Mouse (Mus musculus) CD4-positive helper T cell, adult 2 months (primary cell): ENCODE results near the gene Ppdpf.
A peak's percentile ranks its signal among the peaks of the same experiment; 100 is the strongest.

Source experiments
- DNase-seq: peaks from one replicate; pipeline ENCODE4 v3.0.0-alpha.2; 2012; ENCODE audit warnings: low read depth, missing footprints, low spot score

The Ppdpf gene

GRCm38 (mm10) chr2:181187121-181188000, at the start of gene Ppdpf:
Ppdpf (plus strand) TSS chr2:181187247.
- DNase-seq = peak; percentile 98

GRCm38 (mm10) chr2:181139641-181140193, 47.3 kb upstream of the Ppdpf start:
- no peak for DNase-seq

DNA sequence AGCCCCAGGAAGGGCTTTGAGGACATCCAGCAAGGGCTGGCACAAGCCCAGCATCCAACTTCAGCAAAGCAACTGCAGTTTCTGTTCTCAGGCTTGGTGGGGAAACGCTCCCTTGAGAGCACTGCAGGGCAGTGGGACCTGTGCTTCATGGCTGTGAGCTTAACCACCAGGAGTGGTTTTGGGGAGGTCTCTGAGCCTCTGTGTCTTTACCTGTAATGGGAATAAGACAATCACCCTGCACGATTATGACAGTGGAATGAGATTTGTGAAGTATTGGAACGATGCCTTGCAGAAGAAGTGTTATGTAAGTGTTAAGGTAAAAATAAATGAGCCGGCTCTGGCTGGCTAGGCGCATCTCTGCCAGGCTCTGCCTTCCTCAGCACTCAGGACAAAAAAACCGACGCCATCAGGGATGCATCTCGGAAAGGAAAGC, 44.3 kb upstream of the Ppdpf start:
- no peak for DNase-seq

GRCm38 (mm10) chr2:181143509-181144276, 43.4 kb upstream of the Ppdpf start:
- DNase-seq = no peak

DNA sequence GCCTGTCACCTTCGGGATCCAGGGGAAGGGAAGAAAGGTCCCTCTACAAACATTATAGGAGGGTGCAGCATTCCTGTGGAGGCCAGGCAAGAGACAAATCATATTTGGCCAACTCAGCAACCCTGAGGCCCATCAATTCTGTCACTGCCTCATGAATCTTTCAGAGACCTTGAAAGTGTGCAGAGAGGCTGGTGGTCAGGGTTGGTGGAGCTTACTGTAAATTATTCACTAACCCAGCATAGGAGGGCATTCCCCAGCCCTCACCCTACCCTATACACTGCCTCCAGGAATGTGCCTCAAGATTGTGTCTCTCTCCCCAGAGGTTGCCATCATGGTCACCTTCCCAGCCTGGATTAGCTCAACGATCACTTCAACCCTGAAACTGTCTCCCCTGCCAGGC, 42.4 kb upstream of the Ppdpf start:
- DNase-seq = no peak

GRCm38 (mm10) chr2:181146976-181147545, 40.0 kb upstream of the Ppdpf start:
- DNase-seq = no peak

GRCm38 (mm10) chr2:181147546-181148317, 39.3 kb upstream of the Ppdpf start:
- DNase-seq = peak; percentile 35

DNA sequence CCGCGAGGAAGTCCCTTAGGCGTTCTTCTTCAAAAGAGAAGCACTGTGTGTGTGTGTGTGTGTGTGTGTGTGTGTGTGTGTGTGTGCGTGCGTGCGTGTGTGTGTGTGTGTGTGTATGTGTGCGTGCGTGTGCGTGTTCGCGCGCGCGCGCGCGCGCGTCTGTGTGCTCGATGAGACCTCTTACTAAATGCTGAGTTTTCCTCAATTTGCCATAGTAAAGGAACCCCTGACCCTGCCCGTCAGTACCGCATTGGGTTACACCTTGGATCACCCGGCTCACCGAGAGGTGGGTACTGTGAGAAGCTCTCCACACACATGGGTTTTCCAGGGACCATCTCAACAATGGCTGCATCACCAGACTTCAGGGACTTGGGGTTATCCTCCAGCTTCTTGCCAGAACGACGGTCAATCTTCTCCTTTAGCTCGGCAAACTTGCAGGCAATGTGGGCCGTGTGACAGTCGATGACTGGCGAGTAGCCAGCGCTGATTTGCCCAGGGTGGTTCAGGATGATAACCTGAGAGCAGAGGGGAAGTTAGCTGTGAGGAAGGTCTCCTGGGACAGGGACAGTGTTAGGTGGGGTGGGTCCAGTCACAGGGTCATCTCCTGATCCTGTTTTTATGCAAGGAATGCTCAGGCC, 38.6 kb upstream of the Ppdpf start:
- no peak for DNase-seq

GRCm38 (mm10) chr2:181150281-181150680, 36.8 kb upstream of the Ppdpf start:
- DNase-seq = no peak

DNA sequence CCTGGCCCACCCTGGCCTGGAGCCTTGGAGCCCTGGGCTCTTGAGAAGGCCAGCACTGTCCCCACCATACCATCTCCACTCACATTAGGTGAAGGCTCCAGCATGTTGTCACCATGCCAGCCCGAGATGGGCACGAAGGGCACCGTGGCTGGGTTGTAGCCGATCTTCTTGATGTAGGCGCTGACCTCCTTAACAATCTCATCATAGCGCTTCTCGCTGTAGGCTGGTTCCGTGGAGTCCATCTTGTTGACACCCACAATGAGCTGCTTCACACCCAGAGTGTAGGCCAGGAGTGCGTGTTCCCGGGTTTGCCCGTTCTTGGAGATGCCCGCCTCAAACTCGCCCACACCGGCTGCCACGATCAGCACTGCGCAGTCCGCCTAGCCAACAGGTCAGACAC, 34.3 kb upstream of the Ppdpf start:
- no peak for DNase-seq

DNA sequence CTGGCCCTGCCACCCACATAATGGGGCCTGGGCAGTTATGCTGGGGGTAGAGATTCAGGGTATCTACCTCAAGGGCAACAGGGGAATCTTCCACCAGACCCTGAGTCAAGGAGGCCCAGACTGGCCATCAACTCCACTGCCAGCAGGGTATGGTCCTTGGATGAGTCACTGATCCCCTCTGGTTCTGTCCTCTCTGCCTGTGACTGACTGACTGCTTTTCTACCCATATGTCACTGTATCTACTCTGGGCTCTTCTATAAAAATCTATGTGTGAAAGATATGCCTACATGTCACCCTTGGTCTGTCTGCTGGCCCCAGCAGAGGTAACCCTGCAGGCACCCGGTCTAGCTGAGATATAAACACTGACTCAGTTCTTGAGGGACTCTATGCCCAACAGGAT, 33.9 kb upstream of the Ppdpf start:
- no peak for DNase-seq

DNA sequence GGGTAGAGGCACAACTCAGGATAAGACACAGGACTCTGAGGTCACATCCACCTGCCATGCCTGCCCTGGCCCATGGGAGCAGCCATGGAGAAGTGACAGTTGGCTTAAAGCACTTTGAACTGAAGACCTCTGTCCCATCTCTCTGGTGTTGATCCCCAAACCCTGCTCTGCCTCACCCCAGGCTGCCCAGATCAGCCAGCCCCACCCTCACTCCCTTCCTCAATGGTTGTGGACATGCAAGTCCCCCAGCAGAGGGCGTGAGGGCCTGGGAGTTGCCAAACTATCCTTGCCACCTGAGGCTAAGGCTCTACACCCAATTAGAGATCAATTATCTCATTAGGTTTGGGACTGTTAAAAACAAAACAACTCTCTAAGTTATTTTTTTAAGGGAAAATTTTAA, 33.2 kb upstream of the Ppdpf start:
- no peak for DNase-seq

DNA sequence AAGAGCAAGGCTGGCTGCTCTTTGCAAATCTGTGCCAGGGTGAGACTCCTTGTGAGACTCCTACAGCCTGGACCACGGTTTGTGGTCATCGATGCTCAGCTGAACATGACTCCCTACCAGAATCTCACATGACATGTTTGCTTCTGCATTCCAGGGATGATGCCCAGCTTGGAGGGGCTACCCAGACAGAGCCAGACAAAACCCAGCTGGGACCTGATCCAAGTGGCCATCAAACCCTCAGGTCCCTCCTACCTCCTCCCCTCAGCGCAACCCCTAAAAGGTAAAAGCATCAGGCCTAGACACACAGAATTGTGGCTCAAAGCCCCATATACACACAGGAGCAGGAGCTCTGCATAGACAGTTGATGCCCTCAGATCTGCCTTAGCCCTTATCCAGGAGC, 32.7 kb upstream of the Ppdpf start:
- no peak for DNase-seq

GRCm38 (mm10) chr2:181154831-181155415, 32.1 kb upstream of the Ppdpf start:
- DNase-seq = no peak

- no peak for DNase-seq
These were observed 31.2 kb upstream of the Ppdpf start for GRCm38 (mm10) chr2:181155801-181156200.

DNA sequence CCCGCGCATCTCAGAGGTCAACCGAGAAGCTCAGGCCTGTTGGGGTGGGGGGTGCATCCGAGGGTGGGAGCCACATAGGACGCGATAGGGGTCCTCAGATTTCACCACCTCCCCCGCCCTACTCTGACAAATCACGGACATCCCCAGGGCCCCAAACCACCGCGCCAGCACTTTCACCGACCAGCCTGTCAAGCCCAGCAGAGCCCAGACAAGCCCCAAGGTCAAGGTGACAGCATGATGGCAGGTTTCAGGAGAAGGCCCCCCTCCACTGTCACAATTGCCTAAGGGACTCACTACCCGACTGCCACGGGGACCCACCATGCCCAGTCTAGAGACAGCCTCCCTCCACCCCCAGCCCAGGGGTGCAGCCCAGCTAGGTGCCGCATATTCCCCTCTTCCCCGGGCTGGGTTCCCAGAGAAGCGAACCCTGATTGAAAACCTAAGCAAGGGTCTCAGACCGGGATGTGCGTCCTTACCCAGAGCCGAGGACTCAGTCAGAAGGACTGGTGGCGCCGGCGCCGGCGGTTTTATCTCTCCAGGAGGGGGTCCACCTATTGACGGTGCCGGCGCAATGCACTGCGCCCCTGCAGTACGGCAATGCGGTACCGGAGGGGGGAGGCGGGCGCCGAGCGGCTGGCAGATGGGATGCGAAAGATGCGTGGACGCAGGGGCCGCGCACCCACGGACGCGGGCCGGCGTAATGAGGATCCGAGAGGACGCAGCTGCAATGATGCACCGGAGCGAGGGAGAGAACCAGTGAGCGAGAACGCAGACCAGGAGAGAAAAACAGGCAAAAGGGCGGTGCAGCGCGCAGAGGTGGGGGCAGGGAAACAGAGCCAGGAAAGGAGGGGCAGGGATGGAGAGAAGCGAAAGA, 30.6 kb upstream of the Ppdpf start, which contains the start of gene Eef1a2:
Gene Eef1a2 (minus strand): TSS at position 767 of the 874 bp plus-strand sequence.
- no peak for DNase-seq

DNA sequence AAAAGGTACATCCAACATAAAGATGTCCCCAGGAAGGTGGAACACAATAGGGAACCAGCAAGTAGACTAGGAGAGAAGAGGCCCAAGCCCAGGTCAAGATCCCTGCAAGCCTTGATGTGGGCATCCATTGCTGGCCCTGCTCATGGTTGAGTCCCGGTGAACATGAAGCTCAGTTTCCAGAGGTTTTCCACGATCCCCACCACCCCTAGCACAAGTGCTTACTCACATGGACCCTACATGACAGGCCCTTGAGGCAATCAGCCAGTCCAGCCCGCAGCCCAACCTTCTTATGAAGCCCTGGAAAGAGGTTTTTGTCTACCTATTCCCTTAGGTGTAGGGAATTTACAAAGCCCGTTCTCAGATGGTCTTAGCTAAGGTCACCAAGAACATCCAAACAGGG, 29.9 kb upstream of the Ppdpf start:
- no peak for DNase-seq

GRCm38 (mm10) chr2:181157716-181158302, 29.2 kb upstream of the Ppdpf start:
- DNase-seq = no peak

DNA sequence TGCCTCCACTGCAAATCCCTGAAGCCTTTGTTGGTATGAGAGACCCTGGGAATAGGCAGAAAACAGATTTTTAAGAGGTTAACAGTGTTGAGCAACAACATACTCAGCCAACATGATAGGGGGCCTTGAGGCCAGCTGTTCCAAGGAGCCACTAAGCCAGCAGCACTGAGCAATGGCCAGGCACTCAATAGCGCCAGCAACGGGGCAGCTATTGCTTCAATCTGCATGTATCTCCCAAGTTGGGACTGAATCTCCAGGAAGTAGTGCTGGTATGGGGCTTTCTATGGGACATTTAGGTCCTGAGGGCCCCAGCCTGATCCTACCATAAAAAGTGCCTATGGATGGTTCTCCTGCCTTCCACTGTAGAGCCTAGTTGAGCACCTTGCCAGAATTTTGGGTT, 28.6 kb upstream of the Ppdpf start:
- DNase-seq = no peak
